Mouse (Mus musculus) splenic B cell, adult 2 months (primary cell): ENCODE measurements around the gene Slc4a5.
A peak's percentile ranks its signal among the peaks of the same experiment; 100 is the strongest.

Source experiments
- DNase-seq: peaks from one replicate; pipeline ENCODE4 v3.0.0-alpha.2; 2011; ENCODE audit warnings: low read depth, low spot score
- H3K27me3 ChIP-seq: 2 replicates; pipeline ENCODE4 v1.6.1; 2012; ENCODE audit warnings: mild to moderate bottlenecking, low read length, moderate library complexity, mixed read lengths; ENCODE audit not compliant: control insufficient read depth, poor library complexity, insufficient read depth, severe bottlenecking
- H3K36me3 ChIP-seq: 2 replicates; pipeline ENCODE4 v1.6.1; 2012; ENCODE audit warnings: mild to moderate bottlenecking, low read length, moderate library complexity, mixed read lengths; ENCODE audit not compliant: control insufficient read depth, poor library complexity, insufficient read depth, severe bottlenecking

Gene Slc4a5

GRCm38 (mm10) chr6:83254242-83254641, 34.6 kb downstream of the Slc4a5 start:
- H3K27me3 ChIP-seq = no peaks in the 10 kb centered on the region
- no peak for DNase-seq
- H3K36me3 ChIP-seq = no peaks in the 10 kb centered on the region

DNA sequence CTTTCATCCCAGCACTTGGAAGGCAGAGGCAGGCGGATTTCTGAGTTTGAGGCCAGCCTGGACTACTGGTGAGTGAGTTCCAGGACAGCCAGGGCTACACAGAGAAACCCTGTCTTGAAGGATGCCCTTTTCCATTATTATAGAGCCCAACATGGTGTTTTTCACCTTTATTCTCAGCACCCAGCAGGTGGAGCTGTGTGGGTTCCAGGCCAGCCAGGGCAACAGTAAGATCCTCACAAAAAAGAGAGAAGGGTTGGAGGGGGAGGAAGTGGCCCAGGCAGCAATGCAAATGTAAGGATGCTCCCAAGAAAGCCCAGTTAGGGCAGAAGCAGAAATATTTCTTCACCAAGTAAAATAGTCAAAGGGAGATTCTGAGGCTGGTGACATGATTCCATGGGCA, 44.9 kb downstream of the Slc4a5 start:
- Histone ChIP-seq H3K36me3 (no peaks in the 10 kb centered on the region), H3K27me3 (no peaks in the 10 kb centered on the region)
- DNase-seq = no peak

- DNase-seq = peak; percentile 20
- H3K36me3 ChIP-seq = no peaks in the 10 kb centered on the region
- no peaks in the 10 kb centered on the region for H3K27me3 ChIP-seq
Measured at GRCm38 (mm10) chr6:83265253-83265652, 45.6 kb downstream of the Slc4a5 start.

- DNase-seq = no peak
- H3K27me3 ChIP-seq = no peaks in the 10 kb centered on the region
- no peaks in the 10 kb centered on the region for H3K36me3 ChIP-seq
Measured at GRCm38 (mm10) chr6:83265653-83266052, 46.0 kb downstream of the Slc4a5 start.

- Histone ChIP-seq H3K36me3 (no peaks in the 10 kb centered on the region), H3K27me3 (no peaks in the 10 kb centered on the region)
- no peak for DNase-seq
Measured at GRCm38 (mm10) chr6:83267616-83268015, 48.0 kb downstream of the Slc4a5 start.

DNA sequence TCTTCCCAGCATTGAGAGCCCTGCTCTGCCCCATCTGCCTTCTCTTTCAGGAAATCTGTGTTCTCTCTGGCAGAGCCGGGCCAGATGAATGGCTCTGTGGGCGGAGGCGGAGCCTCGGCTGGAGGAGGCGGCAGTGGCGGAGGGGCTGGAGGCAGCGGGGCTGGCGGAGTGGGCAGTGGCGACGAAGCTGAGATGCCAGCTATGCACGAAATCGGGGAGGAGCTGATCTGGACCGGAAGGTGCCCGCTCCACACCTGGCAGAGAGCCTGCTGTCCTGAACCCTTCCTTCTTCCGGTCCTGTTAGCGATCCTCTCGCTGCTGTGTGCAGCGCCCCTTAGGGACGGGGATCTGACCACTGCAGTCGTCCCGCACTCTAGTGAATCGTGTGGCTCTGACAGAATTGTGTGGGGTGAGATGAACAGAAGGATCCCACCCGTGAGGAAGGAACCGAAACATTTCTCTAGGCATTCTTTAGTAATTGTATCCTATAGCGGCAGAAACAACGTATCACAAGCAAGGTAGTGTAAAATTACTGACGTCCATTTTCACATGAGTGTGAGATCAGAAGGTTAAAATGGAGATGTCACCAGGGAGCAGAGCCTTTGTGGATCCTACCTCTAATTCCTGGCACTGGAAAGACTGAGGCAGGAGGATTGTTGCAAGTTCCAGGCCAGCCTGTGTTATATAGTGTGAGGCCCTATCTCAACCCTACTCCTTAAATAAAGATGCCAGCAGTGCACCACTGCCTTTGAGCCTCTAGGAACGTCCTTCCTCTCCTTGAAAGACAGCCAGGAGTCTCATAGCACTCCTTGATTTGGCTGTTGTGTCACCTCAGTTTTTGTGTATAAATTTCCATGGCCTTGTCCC, 48.7 kb downstream of the Slc4a5 start:
- Histone ChIP-seq H3K36me3 (no peaks in the 10 kb centered on the region), H3K27me3 (no peaks in the 10 kb centered on the region)
- peak; percentile 65 for DNase-seq

GRCm38 (mm10) chr6:83273733-83274132, 54.1 kb downstream of the Slc4a5 start:
- Histone ChIP-seq H3K36me3 (no peaks in the 10 kb centered on the region), H3K27me3 (no peaks in the 10 kb centered on the region)
- DNase-seq = peak; percentile 44

DNA sequence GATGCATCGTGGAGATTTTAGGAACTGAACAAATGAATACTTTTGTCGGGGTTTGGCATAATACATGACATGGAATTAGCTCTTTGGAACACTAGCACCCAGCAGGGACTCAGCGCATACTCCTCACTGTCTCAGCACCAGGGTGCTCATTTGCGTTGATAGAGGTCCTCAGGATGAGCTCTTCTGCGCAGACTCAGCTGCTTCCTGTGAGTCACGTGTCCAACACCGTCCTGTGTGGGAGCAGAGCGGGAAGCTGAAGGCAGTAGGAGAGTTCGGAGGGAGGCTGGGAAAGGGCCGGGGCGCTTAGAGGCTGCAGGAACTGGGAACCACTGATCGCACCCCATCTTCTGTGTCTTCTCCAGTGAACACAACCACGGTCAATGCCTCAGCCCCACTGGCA, 57.5 kb downstream of the Slc4a5 start:
- no peak for DNase-seq
- Histone ChIP-seq H3K36me3 (no peaks in the 10 kb centered on the region), H3K27me3 (no peaks in the 10 kb centered on the region)

- Histone ChIP-seq H3K36me3 (no peaks in the 10 kb centered on the region), H3K27me3 (no peaks in the 10 kb centered on the region)
- peak; percentile 56 for DNase-seq
Measured at GRCm38 (mm10) chr6:83278881-83279280, 59.3 kb downstream of the Slc4a5 start.

GRCm38 (mm10) chr6:83280256-83280955, 60.8 kb downstream of the Slc4a5 start:
- H3K27me3 ChIP-seq = no peaks in the 10 kb centered on the region
- H3K36me3 ChIP-seq = no peaks in the 10 kb centered on the region
- peak; percentile 37 for DNase-seq

DNA sequence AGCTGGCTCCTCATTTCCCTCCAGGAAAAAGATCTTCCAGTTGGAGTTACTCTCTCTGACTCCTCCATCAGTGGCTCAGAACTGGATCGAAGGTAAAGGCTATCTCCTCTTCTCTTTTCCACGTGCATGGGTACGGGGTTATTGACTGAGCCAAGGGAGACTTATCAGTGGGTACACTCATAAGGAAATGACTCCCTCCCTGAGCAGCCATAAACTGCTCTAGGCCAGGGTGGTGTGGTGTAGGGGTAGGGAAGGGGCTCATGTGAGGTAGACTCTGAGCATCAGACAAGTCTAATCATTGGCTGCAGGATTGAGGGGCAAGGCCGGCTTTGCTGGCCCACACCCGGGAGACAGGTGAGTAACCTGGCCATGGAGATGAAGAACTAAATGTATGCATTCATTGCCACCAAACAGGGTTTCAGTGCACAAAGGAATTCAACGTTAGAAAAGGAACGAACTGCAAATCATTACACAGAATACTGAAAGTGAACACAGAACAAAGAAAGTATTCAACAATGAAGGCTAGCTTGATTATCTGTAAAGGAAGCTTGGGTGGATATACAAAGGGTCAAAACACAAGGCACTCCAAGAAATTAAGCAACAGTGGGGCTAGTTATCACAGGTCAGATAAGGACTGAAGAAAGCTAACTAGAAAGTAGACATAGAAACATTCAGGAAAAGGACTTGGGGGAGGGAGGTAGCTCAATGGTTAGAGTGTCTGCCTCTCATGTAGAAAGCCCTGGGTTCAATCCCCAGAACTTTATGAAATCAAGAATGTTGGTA, 81.0 kb downstream of the Slc4a5 start:
- no peaks in the 10 kb centered on the region for H3K36me3 ChIP-seq
- no peaks in the 10 kb centered on the region for H3K27me3 ChIP-seq
- DNase-seq = no peak

- DNase-seq = no peak
- Histone ChIP-seq H3K27me3 (no peaks in the 10 kb centered on the region), H3K36me3 (no peaks in the 10 kb centered on the region)
Measured at GRCm38 (mm10) chr6:83301294-83301693, 81.7 kb downstream of the Slc4a5 start.

GRCm38 (mm10) chr6:83302264-83302663, 82.6 kb downstream of the Slc4a5 start:
- Histone ChIP-seq H3K36me3 (no peaks in the 10 kb centered on the region), H3K27me3 (no peaks in the 10 kb centered on the region)
- no peak for DNase-seq

DNA sequence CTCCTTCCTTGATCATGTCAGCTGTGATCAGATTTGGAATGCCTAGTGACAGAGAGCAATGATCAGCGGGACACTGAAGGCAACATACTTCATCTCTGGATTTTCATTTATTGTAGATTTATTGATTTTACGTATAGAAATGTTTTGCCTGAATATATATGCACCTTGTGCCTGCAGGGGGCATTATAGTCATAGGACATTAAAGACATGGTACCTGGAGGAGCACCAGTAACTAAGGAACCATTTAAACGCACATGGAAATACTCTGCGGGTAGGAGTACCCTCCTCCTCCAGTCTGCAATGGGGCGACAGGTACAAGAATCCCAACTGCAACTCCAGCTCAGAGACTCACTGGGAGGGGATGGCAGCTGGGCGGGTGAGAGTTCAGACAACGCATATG, 89.4 kb downstream of the Slc4a5 start:
- H3K36me3 ChIP-seq = no peaks in the 10 kb centered on the region
- DNase-seq = peak; percentile 60
- H3K27me3 ChIP-seq = no peaks in the 10 kb centered on the region

DNA sequence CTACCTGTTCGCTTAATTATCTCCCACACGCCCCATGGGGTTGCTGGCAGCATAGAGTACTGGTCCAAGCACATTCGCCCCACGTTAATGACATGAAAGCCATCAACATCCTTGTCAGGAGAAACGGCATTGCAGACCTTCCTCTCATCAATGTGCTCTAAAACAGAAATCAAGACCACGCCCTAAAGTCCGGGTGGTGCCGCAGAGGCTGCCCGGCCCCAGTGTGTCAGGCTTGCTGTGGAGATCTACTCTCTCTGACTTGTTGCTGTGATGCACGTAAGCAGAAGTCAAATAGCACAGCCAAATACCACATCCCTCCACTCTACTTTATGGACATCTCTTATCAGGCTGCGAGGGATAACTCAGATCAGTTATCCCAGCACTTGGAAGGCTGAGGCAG, 91.6 kb downstream of the Slc4a5 start:
- Histone ChIP-seq H3K36me3 (no peaks in the 10 kb centered on the region), H3K27me3 (no peaks in the 10 kb centered on the region)
- DNase-seq = no peak
